ENCODE assay signal across 18 mouse cellular contexts in the genomic region with DNA sequence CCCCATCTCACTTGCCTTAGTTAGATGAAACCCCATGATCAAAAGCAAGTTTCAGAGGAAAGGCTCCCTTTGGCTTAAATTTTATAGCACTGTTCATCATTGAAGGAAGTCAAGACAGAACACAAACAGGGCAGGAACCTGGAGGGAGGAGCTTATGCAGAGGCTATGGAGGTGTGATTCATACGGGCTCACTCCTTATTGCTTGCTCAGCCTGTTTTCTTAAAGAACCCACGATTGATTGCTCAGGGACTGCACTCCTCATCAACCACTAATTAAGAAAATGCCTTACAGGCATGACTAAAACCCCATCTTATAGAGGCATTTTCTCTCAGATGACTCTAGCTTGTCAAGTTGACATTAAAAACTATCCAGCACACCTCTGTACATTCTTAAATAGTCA.
"Had no signal": no experiment of that assay in that cellular context is flagged by ENCODE, and none has a peak within 500 bp of the region (broad histone marks: within the 10 kb centered on the region; RNA-seq: fewer than 3 reads in every experiment).

No protein-coding gene starts in this region.

- H3K4me3 ChIP-seq: midbrain, embryonic 12.5 days; myocyte; neural tube, embryonic 13.5 days; neural tube, embryonic 15.5 days had no signal

- H3K4me2 ChIP-seq: lung, embryonic 14.5 days; midbrain, embryonic 12.5 days; neural tube, embryonic 13.5 days; neural tube, embryonic 15.5 days had no signal

- H3K4me1 ChIP-seq: midbrain, embryonic 12.5 days had no signal

- DNase-seq: lung, adult 18-20 months; lung, embryonic 14.5 days; lung, postnatal 10 days; lung, postnatal 4 days; midbrain, embryonic 14.5 days; retina, postnatal 1 day; right cerebral cortex, adult 18-20 months; right cerebral cortex, postnatal 25 days; right cerebral cortex, postnatal 4 days; spleen, adult 18-20 months; thymus, adult 2 months; thymus, postnatal 25 days; thymus, postnatal 4 days had no signal

- H3K9me3 ChIP-seq: midbrain, embryonic 12.5 days; neural tube, embryonic 13.5 days; neural tube, embryonic 15.5 days had no signal

- H3K27me3 ChIP-seq: midbrain, embryonic 12.5 days; neural tube, embryonic 13.5 days; neural tube, embryonic 15.5 days had no signal

- ATAC-seq: midbrain, embryonic 16.5 days had no signal

- H3K36me3 ChIP-seq: midbrain, embryonic 12.5 days; neural tube, embryonic 13.5 days; neural tube, embryonic 15.5 days had no signal

- H3K27ac ChIP-seq: midbrain, embryonic 12.5 days; neural tube, embryonic 13.5 days; neural tube, embryonic 15.5 days had no signal

- H3K9ac ChIP-seq: lung, embryonic 14.5 days; midbrain, embryonic 12.5 days; neural tube, embryonic 13.5 days; neural tube, embryonic 15.5 days had no signal
